ENCODE assay signal across 9 mouse cellular contexts in the genomic region with DNA sequence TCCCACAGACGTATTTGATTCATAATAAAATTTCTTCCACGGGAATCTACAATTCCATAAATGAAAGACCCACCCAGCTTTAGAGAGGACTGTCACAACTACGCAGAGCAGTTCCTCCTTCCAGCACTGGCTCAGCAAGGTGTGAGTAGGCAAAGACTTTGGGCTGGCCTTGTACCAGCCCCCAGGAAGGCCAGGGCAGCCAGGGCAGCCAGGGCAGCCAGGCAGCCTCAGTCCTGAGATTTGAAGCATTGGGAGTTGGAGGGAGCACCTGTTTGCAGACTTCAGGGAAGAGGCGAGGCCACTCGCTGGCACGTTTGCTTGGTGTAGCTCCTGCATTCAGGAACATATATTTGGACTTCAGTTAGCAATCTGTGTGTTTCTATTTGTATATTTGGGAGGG.
A peak's percentile ranks its signal among the peaks of the same experiment; 100 is the strongest.
DNase-seq lines count a peak whose midpoint lies in the region; ATAC-seq and TF ChIP-seq lines count a peak whose summit lies in the region.
"Had no signal": no experiment of that assay in that cellular context is flagged by ENCODE, and none has a peak within 500 bp of the region (broad histone marks: within the 10 kb centered on the region; RNA-seq: fewer than 3 reads in every experiment).

No protein-coding gene starts in this region.

- H3K9ac ChIP-seq in kidney, postnatal 0 days (ENCODE audit: low read depth, low read length), result no peak overlapping the region
- no peak overlapping the region for H3K9ac ChIP-seq in intestine, embryonic 14.5 days (ENCODE audit: low read length)
- H3K9ac ChIP-seq in neural tube, embryonic 13.5 days, result 0 out of 2 replicates have a peak overlapping the region, but pooled peaks have one; percentile 10

- no peak for TF ChIP-seq POLR2A in kidney, adult 2 months (IDR thresholded peaks at IDR 0.05; ENCODE audit: low read depth, low read length)

- WGBS in kidney, postnatal 0 days, result 10% methylated on average over 6 of the region's 6 CpGs
- WGBS in kidney, adult 2 months, result 40% methylated on average over 6 of the region's 6 CpGs
- whole genome bisulfite sequencing in forebrain, embryonic 10.5 days, result under 1% methylated on average over 6 of the region's 6 CpGs
- WGBS in intestine, embryonic 14.5 days, result 8% methylated on average over 6 of the region's 6 CpGs
- 8% methylated on average over 6 of the region's 6 CpGs for WGBS in neural tube, embryonic 13.5 days

- no peak for ATAC-seq in kidney, postnatal 0 days (replicated peaks; ENCODE audit: low FRiP score, low read depth)
- no peak for ATAC-seq in intestine, embryonic 14.5 days (replicated peaks; ENCODE audit: low FRiP score, low TSS enrichment, low read depth)
- ATAC-seq in neural tube, embryonic 13.5 days (ENCODE audit: low read depth), result peak; percentile 26; the same call in 1 of the 2 replicates

- no peaks in the 10 kb centered on the region for H3K9me3 ChIP-seq in kidney, postnatal 0 days (replicated peaks; ENCODE audit: low read length)
- H3K9me3 ChIP-seq in forebrain, embryonic 10.5 days, result no peaks in the 10 kb centered on the region
- H3K9me3 ChIP-seq in intestine, embryonic 14.5 days (ENCODE audit: control insufficient read depth, low read length), result no peaks in the 10 kb centered on the region
- no peaks in the 10 kb centered on the region for H3K9me3 ChIP-seq in neural tube, embryonic 13.5 days

- H3K4me2 ChIP-seq in kidney, postnatal 0 days (ENCODE audit: low read length), result peak overlapping the region; percentile 40; the same call in 1 of the 2 replicates
- no peak overlapping the region for H3K4me2 ChIP-seq in intestine, embryonic 14.5 days (ENCODE audit: low read length)
- H3K4me2 ChIP-seq in neural tube, embryonic 13.5 days, result peak overlapping the region; percentile 59

- H3K4me3 ChIP-seq in kidney, postnatal 0 days (replicated peaks; ENCODE audit: low read depth, low read length), result no peak overlapping the region
- no peak overlapping the region for H3K4me3 ChIP-seq in kidney, adult 2 months (ENCODE audit: insufficient read depth, low read depth, low read length)
- H3K4me3 ChIP-seq in forebrain, embryonic 10.5 days, result peak overlapping the region; percentile 41
- peak overlapping the region; percentile 16; the same call in 1 of the 2 replicates for H3K4me3 ChIP-seq in intestine, embryonic 14.5 days (ENCODE audit: low read depth, low read length)
- H3K4me3 ChIP-seq in neural tube, embryonic 13.5 days, result peak overlapping the region; percentile 22; the same call in 1 of the 2 replicates
- H3K4me3 ChIP-seq: myocyte had no signal

- no peaks in the 10 kb centered on the region for H3K4me1 ChIP-seq in kidney, postnatal 0 days (replicated peaks; ENCODE audit: insufficient read depth, low read length)
- H3K4me1 ChIP-seq in kidney, adult 2 months (ENCODE audit: control insufficient read depth, insufficient read depth, low read length), result no peaks in the 10 kb centered on the region
- peaks cover 74% of the 10 kb centered on the region for H3K4me1 ChIP-seq in forebrain, embryonic 10.5 days
- H3K4me1 ChIP-seq in intestine, embryonic 14.5 days (replicated peaks; ENCODE audit: control insufficient read depth, insufficient read depth, low read length), result peaks cover 5% of the 10 kb centered on the region; the same call in 1 of the 2 replicates
- H3K4me1 ChIP-seq in neural tube, embryonic 13.5 days (replicated peaks), result peaks cover 31% of the 10 kb centered on the region

- no peaks in the 10 kb centered on the region for H3K36me3 ChIP-seq in kidney, postnatal 0 days (ENCODE audit: insufficient read depth, low read length)
- no peaks in the 10 kb centered on the region for H3K36me3 ChIP-seq in kidney, adult 2 months (ENCODE audit: control insufficient read depth, insufficient read depth, low read length)
- H3K36me3 ChIP-seq in forebrain, embryonic 10.5 days (replicated peaks), result no peaks in the 10 kb centered on the region
- H3K36me3 ChIP-seq in intestine, embryonic 14.5 days (ENCODE audit: control insufficient read depth, insufficient read depth, low read length), result no peaks in the 10 kb centered on the region
- no peaks in the 10 kb centered on the region for H3K36me3 ChIP-seq in neural tube, embryonic 13.5 days

- TF ChIP-seq CTCF in kidney, postnatal 0 days (IDR thresholded peaks at IDR 0.05; ENCODE audit: low read depth), result no peak
- TF ChIP-seq CTCF in kidney, adult 2 months (conservative IDR thresholded peaks at IDR 0.05; ENCODE audit: insufficient read depth, insufficient read length, low read depth, low read length), result no peak

- DNase-seq in kidney, postnatal 0 days (ENCODE audit: low spot score), result no peak
- DNase-seq in kidney, adult 2 months, result no peak
- DNase-seq in forebrain, embryonic 10.5 days (ENCODE audit: extremely low spot score, low spot score), result no peak
- DNase-seq in intestine, embryonic 14.5 days (ENCODE audit: low spot score), result peak; percentile 56
- no peak for DNase-seq in cerebellum, postnatal 10 days
- no peak for DNase-seq in spleen, postnatal 10 days (ENCODE audit: low spot score in 2 of 2)
- DNase-seq in spleen, postnatal 4 days (ENCODE audit: low spot score in 2 of 2), result no peak

- peaks cover 46% of the 10 kb centered on the region for H3K27me3 ChIP-seq in kidney, postnatal 0 days (ENCODE audit: insufficient read depth, low read length)
- no peaks in the 10 kb centered on the region for H3K27me3 ChIP-seq in kidney, adult 2 months (replicated peaks; ENCODE audit: control insufficient read depth, insufficient read depth, low read length)
- H3K27me3 ChIP-seq in forebrain, embryonic 10.5 days (ENCODE audit: poor library complexity, severe bottlenecking), result peaks cover 85% of the 10 kb centered on the region
- peaks cover 75% of the 10 kb centered on the region for H3K27me3 ChIP-seq in intestine, embryonic 14.5 days (replicated peaks; ENCODE audit: control insufficient read depth, insufficient read depth, low read length)
- H3K27me3 ChIP-seq in neural tube, embryonic 13.5 days, result peaks cover 81% of the 10 kb centered on the region

- no peak overlapping the region for H3K27ac ChIP-seq in kidney, postnatal 0 days
- no peak overlapping the region for H3K27ac ChIP-seq in kidney, adult 2 months (ENCODE audit: insufficient read depth, low read depth, low read length)
- H3K27ac ChIP-seq in forebrain, embryonic 10.5 days, result peak overlapping the region; percentile 94
- no peak overlapping the region for H3K27ac ChIP-seq in intestine, embryonic 14.5 days (ENCODE audit: low read depth)
- peak overlapping the region; percentile 4; the same call in 1 of the 2 replicates for H3K27ac ChIP-seq in neural tube, embryonic 13.5 days (replicated peaks)

Comparison
In these comparisons a context has a peak if more than half of its experiments do, and no peak if none do; other contexts are left out.
1. H3K27ac ChIP-seq: peak in forebrain, embryonic 10.5 days (single experiment) and neural tube, embryonic 13.5 days (single experiment); none in kidney, postnatal 0 days (single experiment), kidney, adult 2 months (single experiment) and intestine, embryonic 14.5 days (single experiment).
2. H3K4me3 ChIP-seq: peak in forebrain, embryonic 10.5 days (single experiment), intestine, embryonic 14.5 days (single experiment) and neural tube, embryonic 13.5 days (single experiment); none in kidney, postnatal 0 days (single experiment) and kidney, adult 2 months (single experiment).